Mouse (Mus musculus) retina, postnatal 7 days (tissue): ENCODE results near the gene Shbg.
"Not testable (repeated sequence)": the region's sequence is repeated elsewhere in the genome, so short reads cannot be mapped to it uniquely, and the experiment has no call there.

Experiments used
- DNase-seq: peaks from one replicate; pipeline ENCODE4 v3.0.0-alpha.2; 2012; ENCODE audit warnings: low read depth, low spot score

Gene Shbg

GRCm38 (mm10) chr11:69632284-69633089 is 14.8 kb upstream of the Shbg start, which contains the start of gene Fxr2:
TSS of gene Fxr2 (plus strand) at chr11:69632990.
- DNase-seq: peak; percentile 100

DNA sequence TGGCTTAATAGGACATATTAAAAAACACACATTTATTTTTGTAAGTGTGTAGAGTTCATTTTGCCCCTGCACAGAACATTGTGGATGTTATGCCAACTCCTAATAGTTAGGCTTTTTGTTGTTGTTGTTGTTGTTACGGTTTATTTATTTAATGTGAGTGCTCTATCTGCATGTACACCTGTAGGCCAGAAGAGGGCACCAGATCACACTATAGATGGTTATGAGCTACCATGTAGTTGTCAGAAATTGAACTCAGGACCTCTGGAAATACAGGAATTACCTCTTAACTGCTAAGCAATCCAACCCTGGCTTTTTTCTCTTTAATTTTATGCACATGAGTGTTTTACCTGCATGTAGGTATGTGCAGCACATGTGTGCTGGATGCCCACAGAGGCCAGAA is 12.1 kb upstream of the Shbg start:
- no peak for DNase-seq

DNA sequence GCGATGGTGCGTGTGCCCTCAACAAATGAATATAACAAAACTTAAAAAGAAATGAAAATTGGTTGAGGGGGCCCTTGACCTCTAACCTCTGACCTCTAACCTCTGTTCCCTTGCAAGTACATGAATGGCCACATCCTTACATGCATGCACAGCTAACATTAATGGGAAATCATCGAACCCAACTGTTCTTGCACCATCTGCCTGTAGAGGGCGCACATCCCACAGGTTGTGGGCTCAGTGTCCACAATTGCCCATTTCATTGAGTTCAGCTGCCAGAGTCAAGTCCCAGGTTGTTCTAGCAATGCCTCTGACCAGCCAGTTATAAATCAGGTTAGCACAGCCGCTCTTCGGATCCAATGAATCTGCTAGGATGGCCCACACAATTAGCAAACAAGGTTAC is 10.6 kb upstream of the Shbg start:
- peak; percentile 71 for DNase-seq

DNA sequence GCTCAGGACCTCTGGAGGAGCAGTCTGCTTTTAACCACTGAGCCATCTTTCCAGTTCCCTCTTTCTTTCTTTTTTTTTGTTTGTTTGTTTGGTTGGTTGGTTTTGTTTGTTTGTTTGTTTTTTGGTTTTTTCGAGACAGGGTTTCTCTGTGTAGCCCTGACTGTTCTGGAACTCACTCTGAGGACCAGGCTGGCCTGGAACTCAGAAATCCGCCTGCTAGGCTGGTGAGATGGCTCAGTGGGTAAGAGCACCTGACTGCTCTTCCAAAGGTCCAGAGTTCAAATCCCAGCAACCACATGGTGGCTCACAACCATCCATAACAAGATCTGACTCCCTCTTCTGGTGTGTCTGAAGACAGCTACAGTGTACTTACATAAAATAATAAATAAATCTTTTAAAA is 6.6 kb upstream of the Shbg start:
- DNase-seq: not testable (repeated sequence)

DNA sequence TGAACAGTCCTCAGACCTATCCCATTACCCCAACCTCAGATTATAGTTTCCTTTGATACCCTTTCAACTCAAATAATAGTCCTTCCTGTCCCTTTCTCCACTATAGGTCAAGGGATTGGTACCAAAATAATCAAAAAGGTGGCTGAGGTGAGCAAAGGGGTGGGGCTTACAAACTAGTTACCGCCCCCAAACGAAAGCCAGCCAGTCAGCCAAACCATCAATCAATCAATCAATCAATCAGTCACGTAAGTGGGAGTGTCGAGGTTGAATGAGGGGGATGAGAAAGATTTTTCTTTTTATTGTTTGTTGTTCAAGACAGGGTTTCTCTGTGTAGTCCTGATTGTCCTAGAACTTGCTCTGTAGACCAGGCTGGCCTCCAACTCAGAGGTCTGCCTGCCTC is 5.3 kb upstream of the Shbg start:
- no peak for DNase-seq

DNA sequence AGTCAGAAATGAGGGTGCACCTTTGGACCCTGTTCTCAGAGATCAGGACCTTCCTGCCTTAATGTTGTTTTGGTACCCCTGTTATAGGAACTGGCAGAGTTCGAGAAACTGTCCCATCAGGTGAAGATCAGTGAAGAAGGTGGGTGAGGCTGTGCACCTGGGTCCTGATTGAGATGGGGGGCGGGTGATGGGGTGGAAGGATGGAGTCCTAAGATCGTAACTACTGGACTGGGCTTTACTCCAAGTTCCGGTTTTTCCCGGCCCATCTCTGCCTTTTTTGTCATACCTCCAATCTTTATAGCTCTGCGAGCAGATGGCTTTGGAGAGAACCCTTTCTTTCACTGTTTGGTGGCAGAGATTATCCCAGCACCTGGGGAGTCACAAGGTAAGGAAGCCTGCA is 4.7 kb upstream of the Shbg start:
- DNase-seq: no peak

GRCm38 (mm10) chr11:69621571-69622268 is 4.0 kb upstream of the Shbg start, which contains the start of gene Sat2:
TSS of gene Sat2 (plus strand) at chr11:69622024.
- DNase-seq: no peak

GRCm38 (mm10) chr11:69620394-69621081 is 2.8 kb upstream of the Shbg start:
- no peak for DNase-seq

DNA sequence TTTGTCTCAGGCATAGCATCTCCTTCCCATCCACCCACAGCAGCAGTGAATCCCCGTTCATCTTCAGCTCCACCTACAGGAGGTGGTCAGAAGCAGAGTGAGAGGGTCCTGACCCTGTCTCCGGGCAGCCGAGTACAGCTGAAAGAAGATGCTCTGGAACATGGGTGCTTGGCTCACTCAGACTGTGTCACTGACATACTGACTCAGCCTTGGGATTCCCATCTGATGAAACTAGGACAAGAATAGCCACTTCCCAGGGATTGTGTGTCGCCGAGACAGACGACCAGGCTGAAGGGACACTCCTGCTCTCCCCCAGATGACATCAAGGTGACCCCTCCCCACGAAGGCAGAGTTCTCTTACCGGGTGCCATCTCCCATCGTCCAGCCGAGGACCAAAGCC is 924 bp downstream of the Shbg start:
- no peak for DNase-seq

DNA sequence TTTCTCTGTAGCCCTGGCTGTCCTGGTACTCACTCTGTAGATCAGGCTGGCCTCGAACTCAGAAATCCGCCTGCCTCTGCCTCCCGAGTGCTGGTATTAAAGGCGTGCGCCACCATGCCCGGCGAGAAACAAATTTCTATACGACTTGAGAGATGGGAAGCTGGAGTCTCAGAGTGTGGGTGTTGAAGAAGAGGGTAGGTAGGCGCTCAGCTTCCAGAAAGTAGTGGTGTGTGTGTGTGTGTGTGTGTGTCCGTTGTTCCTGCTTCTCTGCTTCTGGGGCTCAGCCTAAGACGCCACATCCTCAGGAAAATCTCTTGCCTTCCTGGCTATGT is 3.5 kb downstream of the Shbg start:
- not testable (repeated sequence) for DNase-seq

GRCm38 (mm10) chr11:69613553-69614256 is 4.0 kb downstream of the Shbg start:
- peak; percentile 61 for DNase-seq

GRCm38 (mm10) chr11:69610899-69611298 is 6.8 kb downstream of the Shbg start:
- no peak for DNase-seq

DNA sequence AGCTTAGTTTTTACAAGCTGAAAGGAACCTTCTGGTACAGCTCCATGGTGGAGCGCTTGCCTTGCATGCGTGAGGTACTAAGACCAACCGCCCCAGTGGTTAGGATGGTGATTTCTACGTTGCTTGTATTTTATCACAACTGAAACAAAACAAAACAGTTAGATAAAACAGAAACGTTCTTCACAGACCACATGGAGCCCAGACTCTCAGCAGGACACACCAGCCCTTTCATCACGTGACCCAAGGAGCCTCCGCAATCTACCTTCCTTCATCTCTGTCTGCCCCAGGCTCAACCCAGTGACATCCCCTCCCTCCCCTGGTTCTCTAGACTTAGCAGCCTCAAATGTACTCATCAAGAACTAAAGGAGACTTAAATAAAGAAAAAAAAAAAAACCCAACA is 8.3 kb downstream of the Shbg start:
- no peak for DNase-seq

DNA sequence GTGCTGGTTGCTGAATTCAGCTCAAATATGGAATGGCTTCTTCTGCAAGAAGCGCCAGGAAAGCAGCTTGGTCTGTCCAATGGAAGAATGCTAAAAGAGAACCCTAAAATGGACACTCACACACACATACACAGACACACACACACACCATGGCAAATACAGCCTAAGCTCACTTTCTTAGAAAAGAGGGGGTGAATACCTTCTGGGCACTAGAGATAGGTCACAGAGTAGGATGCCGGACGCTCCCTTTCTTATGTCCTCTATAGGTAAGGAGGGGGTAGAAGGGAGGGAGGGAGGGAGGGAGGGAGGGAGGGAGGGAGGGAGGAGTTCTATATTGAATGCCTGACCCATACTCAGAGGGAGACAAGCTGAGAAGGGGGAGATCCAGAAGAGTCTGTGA is 9.2 kb downstream of the Shbg start:
- no peak for DNase-seq

GRCm38 (mm10) chr11:69606832-69607231 is 10.9 kb downstream of the Shbg start:
- DNase-seq: no peak

DNA sequence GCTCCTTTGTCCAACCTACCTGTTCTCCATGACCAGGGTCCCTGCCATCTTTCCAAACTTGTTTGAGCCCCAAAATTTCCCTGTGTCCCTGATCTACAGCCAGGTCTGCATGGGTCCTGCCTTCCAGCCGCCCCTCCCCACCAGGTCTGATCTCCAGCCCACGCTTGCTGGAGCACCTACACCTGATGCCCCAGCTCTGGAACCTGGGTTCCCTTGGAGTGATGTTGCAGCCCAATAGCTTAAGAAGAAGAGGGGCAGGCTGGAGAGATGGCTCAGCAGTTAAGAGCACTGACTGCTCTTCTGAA is 11.3 kb downstream of the Shbg start:
- DNase-seq: no peak

GRCm38 (mm10) chr11:69605726-69606490 is 11.8 kb downstream of the Shbg start, which contains the start of gene Atp1b2:
TSS of gene Atp1b2 (minus strand) at chr11:69605942.
- peak; percentile 91 for DNase-seq

DNA sequence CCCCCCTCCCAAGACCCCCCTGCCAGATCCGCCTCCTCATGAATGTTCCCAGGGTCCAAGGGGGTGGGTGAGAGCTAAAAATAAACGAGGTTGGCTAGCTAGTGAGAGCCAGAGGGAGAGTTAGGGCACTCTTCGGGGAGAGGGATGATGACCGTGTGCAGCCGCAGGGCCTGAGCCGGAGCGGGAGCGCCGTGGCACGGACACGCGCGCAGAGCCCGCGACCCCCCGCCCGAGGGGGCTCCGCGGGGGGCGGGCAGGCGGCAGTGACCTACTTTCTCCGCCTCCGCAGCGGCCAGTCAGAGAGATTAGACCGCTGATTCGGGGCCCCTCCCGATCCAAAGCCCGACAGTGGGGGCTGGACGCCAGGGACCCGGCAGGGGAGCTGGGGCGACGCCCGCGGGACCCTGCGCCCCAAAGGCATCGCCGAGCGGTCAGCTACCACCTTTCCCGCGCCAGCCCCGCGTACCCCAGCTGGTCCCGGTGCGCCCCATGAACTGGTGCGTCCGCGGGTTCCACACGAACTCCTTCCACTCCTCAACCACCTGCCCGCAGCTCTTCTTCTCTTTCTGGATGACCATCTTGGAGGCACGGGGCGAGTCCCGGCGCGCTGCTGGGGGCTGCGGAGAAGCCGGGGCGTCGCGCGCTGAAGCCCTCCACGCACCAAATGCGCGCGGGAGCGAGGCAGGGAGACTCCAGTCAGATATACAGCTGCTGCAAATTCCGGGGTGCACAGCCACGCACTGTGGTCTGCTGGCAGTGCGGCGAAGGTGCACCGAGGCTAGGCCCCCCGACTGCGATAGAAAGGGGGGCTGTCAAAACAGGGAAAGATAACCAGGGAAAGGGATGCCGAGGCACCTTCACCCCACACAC is 12.7 kb downstream of the Shbg start:
- DNase-seq: peak; percentile 75

GRCm38 (mm10) chr11:69604347-69604746 is 13.4 kb downstream of the Shbg start:
- DNase-seq: no peak

GRCm38 (mm10) chr11:69603516-69603915 is 14.2 kb downstream of the Shbg start:
- DNase-seq: no peak
